Mouse (Mus musculus): ENCODE results near the gene Rbfox1.

- TF ChIP-seq CTCF (IDR thresholded peaks at IDR 0.05; ENCODE audit: insufficient read depth, low read depth, low read length) (no peak), POLR2A (IDR thresholded peaks at IDR 0.05; ENCODE audit: insufficient read depth, low read depth, low read length) (no peak)
Measured at GRCm38 (mm10) chr16:7228246-7228645, 1343.1 kb downstream of the Rbfox1 start.

All from olfactory bulb, adult 2 months (tissue).